Mouse (Mus musculus) left cerebral cortex, postnatal 10 days (tissue): ENCODE measurements around the gene Sel1l3. TPM values are rescaled to one million over a fixed set of nuclear protein-coding genes. Genes with fewer than 3 reads are reported as not detected.

ENCODE experiments used
- total RNA-seq, 2 experiments: library from RNA; stranded (reverse); gene quantifications; 2 replicates each; pipeline ENCODE4 v1.2.3; 2021

Sel1l3 gene
- total RNA-seq, 2 experiments from 2014 or later, result 67.3 to 76.5 TPM

Other genes starting within 250 kb of the Sel1l3 start
- not detected for gene Slc34a2, start 175.8 kb downstream of the Sel1l3 start, total RNA-seq
- 10 to 100 TPM; 26.9 to 30.5 TPM for gene Smim20, start 53.2 kb upstream of the Sel1l3 start, total RNA-seq